Mouse (Mus musculus) MEL (cell line): ENCODE measurements at regions not wholly inside any gene's neighbourhood (a gene's known extent, or its start where the extent isn't known, plus 50 kb on each side); places are given as distances from the start of the nearest gene placed in this dataset.

Experiments
- DNase-seq: peaks from one replicate; pipeline ENCODE4 v3.0.0; 2011; ENCODE audit warnings: low read depth, low spot score
- H3K27ac ChIP-seq: 2 replicates; pipeline ENCODE4 v1.5.1; 2012; ENCODE audit warnings: low read depth, mild to moderate bottlenecking, control low read depth, low read length, moderate library complexity; ENCODE audit not compliant: control insufficient read depth
- H3K27me3 ChIP-seq, 2 experiments: fragments of 150-350 bp in 1 of 2; sonication (generic) in 1 of 2; 2 replicates each; pipeline ENCODE4 v1.6.1; 2012; ENCODE audit warnings: low read length in 2 of 2, mild to moderate bottlenecking in 2 of 2, improper control_type of control experiment in 1 of 2, moderate library complexity in 1 of 2; ENCODE audit not compliant: insufficient read depth in 2 of 2, control insufficient read depth in 1 of 2
- H3K36me3 ChIP-seq, 2 experiments: 2 replicates each; pipeline ENCODE4 v1.6.1; 2012 to 2014; ENCODE audit warnings: low read length in 2 of 2, improper control_type of control experiment in 1 of 2, inconsistent platforms in 1 of 2, mild to moderate bottlenecking in 1 of 2; ENCODE audit not compliant: insufficient read depth in 2 of 2, control insufficient read depth in 1 of 2
- H3K4me1 ChIP-seq, 2 experiments: fragments of 150-350 bp in 1 of 2; sonication (generic) in 1 of 2; 2 replicates each; pipeline ENCODE4 v1.6.1; 2012; ENCODE audit warnings: low read length in 2 of 2, improper control_type of control experiment in 1 of 2, mild to moderate bottlenecking in 1 of 2; ENCODE audit not compliant: insufficient read depth in 2 of 2, control insufficient read depth in 1 of 2
- H3K4me3 ChIP-seq, 2 experiments: fragments of 150-350 bp in 1 of 2; sonication (generic) in 1 of 2; 2 replicates each; pipeline ENCODE4 v1.5.1; 2012; ENCODE audit warnings: low read depth in 2 of 2, low read length in 2 of 2, mild to moderate bottlenecking in 2 of 2, moderate library complexity in 2 of 2, control low read depth in 1 of 2, improper control_type of control experiment in 1 of 2; ENCODE audit not compliant: control insufficient read depth in 1 of 2, insufficient read depth in 1 of 2
- H3K79me2 ChIP-seq: 2 replicates; pipeline ENCODE4 v1.6.1; 2012; ENCODE audit warnings: mild to moderate bottlenecking, low read length, moderate library complexity; ENCODE audit not compliant: control insufficient read depth, poor library complexity, insufficient read depth
- H3K9ac ChIP-seq: 2 replicates; pipeline ENCODE4 v1.6.1; 2012; ENCODE audit warnings: low read depth, mild to moderate bottlenecking, control low read depth, low read length, moderate library complexity; ENCODE audit not compliant: control insufficient read depth, poor library complexity, severe bottlenecking
- H3K9me3 ChIP-seq: fragments of 150-350 bp; sonication (generic); replicated peaks from 2 replicates; pipeline ENCODE4 v1.6.1; 2012; ENCODE audit warnings: mild to moderate bottlenecking, low read length, improper control_type of control experiment, moderate library complexity; ENCODE audit not compliant: insufficient read depth
- CHD1 ChIP-seq: IDR thresholded peaks from 2 replicates; pipeline ENCODE4 v1.6.1; 2012; ENCODE audit warnings: low read depth, mild to moderate bottlenecking, inconsistent platforms, low read length, improper control_type of control experiment
- CHD2 ChIP-seq: IDR thresholded peaks from 2 replicates; pipeline ENCODE4 v1.6.1; 2011; ENCODE audit warnings: low read length, improper control_type of control experiment
- ELF1 ChIP-seq: IDR thresholded peaks from 2 replicates; pipeline ENCODE4 v1.6.1; 2014; ENCODE audit warnings: low read depth, mild to moderate bottlenecking, inconsistent platforms, low read length, improper control_type of control experiment, moderate library complexity
- EP300 ChIP-seq, 2 experiments: IDR thresholded peaks; 2 replicates each; pipeline ENCODE4 v1.6.1; 2011; ENCODE audit warnings: improper control_type of control experiment in 2 of 2, low read length in 2 of 2, low read depth in 1 of 2, mild to moderate bottlenecking in 1 of 2
- ETS1 ChIP-seq: IDR thresholded peaks from 2 replicates; pipeline ENCODE4 v1.6.1; 2012; ENCODE audit warnings: low read depth, mild to moderate bottlenecking, inconsistent platforms, low read length, improper control_type of control experiment, moderate library complexity
- GABPA ChIP-seq: IDR thresholded peaks from 2 replicates; pipeline ENCODE4 v1.6.1; 2012; ENCODE audit warnings: low read depth, mild to moderate bottlenecking, inconsistent platforms, low read length, improper control_type of control experiment, moderate library complexity
- GATA1 ChIP-seq: IDR thresholded peaks from 2 replicates; pipeline ENCODE4 v1.6.1; 2011; ENCODE audit warnings: low read depth, low read length, improper control_type of control experiment
- JUND ChIP-seq: IDR thresholded peaks from 2 replicates; pipeline ENCODE4 v1.6.1; 2011; ENCODE audit warnings: low read depth, mild to moderate bottlenecking, improper control_type of control experiment, low read length
- KAT2A ChIP-seq: conservative IDR thresholded peaks from 2 replicates; pipeline ENCODE4 v1.6.1; 2012; ENCODE audit warnings: low read depth, low read length, improper control_type of control experiment, inconsistent platforms
- MAX ChIP-seq: IDR thresholded peaks from 2 replicates; pipeline ENCODE4 v1.6.1; 2011; ENCODE audit warnings: low read length, improper control_type of control experiment
- MAZ ChIP-seq: IDR thresholded peaks from 2 replicates; pipeline ENCODE4 v1.6.1; 2012; ENCODE audit warnings: low read depth, mild to moderate bottlenecking, inconsistent platforms, low read length, improper control_type of control experiment
- MEF2A ChIP-seq: IDR thresholded peaks from 2 replicates; pipeline ENCODE4 v1.6.1; 2014; ENCODE audit warnings: low read depth, mild to moderate bottlenecking, inconsistent platforms, low read length, improper control_type of control experiment; ENCODE audit not compliant: poor library complexity, insufficient replicate concordance, severe bottlenecking; ENCODE audit errors: extremely low read depth
- MXI1 ChIP-seq: IDR thresholded peaks from 2 replicates; pipeline ENCODE4 v1.6.1; 2011; ENCODE audit warnings: mild to moderate bottlenecking, low read depth, low read length, improper control_type of control experiment
- MYB ChIP-seq: IDR thresholded peaks from 2 replicates; pipeline ENCODE4 v1.6.1; 2011; ENCODE audit warnings: mild to moderate bottlenecking, low read depth, low read length, improper control_type of control experiment
- MYC ChIP-seq: IDR thresholded peaks from 2 replicates; pipeline ENCODE4 v1.6.1; 2011; ENCODE audit warnings: low read depth, mild to moderate bottlenecking, low read length, improper control_type of control experiment, moderate library complexity
- NELFE ChIP-seq: IDR thresholded peaks from 2 replicates; pipeline ENCODE4 v1.6.1; 2011; ENCODE audit warnings: low read depth, low read length, improper control_type of control experiment
- NRF1 ChIP-seq: IDR thresholded peaks from 2 replicates; pipeline ENCODE4 v1.6.1; 2014; ENCODE audit warnings: low read depth, mild to moderate bottlenecking, inconsistent platforms, low read length, improper control_type of control experiment, moderate library complexity; ENCODE audit not compliant: poor library complexity, insufficient read depth, severe bottlenecking
- POLR2AphosphoS5 ChIP-seq: IDR thresholded peaks from 2 replicates; pipeline ENCODE4 v1.6.1; 2012; ENCODE audit warnings: low read depth, borderline replicate concordance, mild to moderate bottlenecking, inconsistent platforms, low read length, moderate library complexity, mixed read lengths
- RCOR1 ChIP-seq: IDR thresholded peaks from 2 replicates; pipeline ENCODE4 v1.6.1; 2012; ENCODE audit warnings: low read depth, mild to moderate bottlenecking, inconsistent platforms, low read length, improper control_type of control experiment
- SMC3 ChIP-seq: IDR thresholded peaks from 2 replicates; pipeline ENCODE4 v1.6.1; 2011; ENCODE audit warnings: low read depth, low read length, improper control_type of control experiment
- TCF12 ChIP-seq: IDR thresholded peaks from 2 replicates; pipeline ENCODE4 v1.6.1; 2014; ENCODE audit warnings: low read depth, mild to moderate bottlenecking, inconsistent platforms, low read length, improper control_type of control experiment, moderate library complexity
- USF1 ChIP-seq: IDR thresholded peaks from 2 replicates; pipeline ENCODE4 v1.6.1; 2014; ENCODE audit warnings: low read depth, mild to moderate bottlenecking, inconsistent platforms, low read length, improper control_type of control experiment, moderate library complexity
- ZMIZ1 ChIP-seq: IDR thresholded peaks from 2 replicates; pipeline ENCODE4 v1.6.1; 2012; ENCODE audit warnings: low read depth, mild to moderate bottlenecking, inconsistent platforms, low read length, improper control_type of control experiment, moderate library complexity
- ZNF384 ChIP-seq: IDR thresholded peaks from 2 replicates; pipeline ENCODE4 v1.6.1; 2012; ENCODE audit warnings: low read depth, mild to moderate bottlenecking, inconsistent platforms, low read length, improper control_type of control experiment

GRCm38 (mm10) chr7:71531496-71531895 is 180.2 kb upstream of the Gm10295 start:
- H3K79me2 ChIP-seq, result no peaks in the 10 kb centered on the region
- no peaks in the 10 kb centered on the region for H3K27me3 ChIP-seq
- H3K4me1 ChIP-seq, result no peaks in the 10 kb centered on the region
- H3K27ac ChIP-seq, result no peak overlapping the region
- no peak overlapping the region for H3K9ac ChIP-seq
- DNase-seq, result no peak
- TF ChIP-seq ZMIZ1 (no peak), MXI1 (no peak), MEF2A (no peak), USF1 (no peak), MYC (no peak)
- H3K36me3 ChIP-seq, result no peaks in the 10 kb centered on the region
- H3K4me3 ChIP-seq, result no peak overlapping the region
- no peaks in the 10 kb centered on the region for H3K9me3 ChIP-seq

GRCm38 (mm10) chr7:71530922-71531321 is 179.6 kb upstream of the Gm10295 start:
- H3K9ac ChIP-seq, result no peak overlapping the region

GRCm38 (mm10) chr7:71526152-71526551 is 174.9 kb upstream of the Gm10295 start:
- no peaks in the 10 kb centered on the region for H3K79me2 ChIP-seq
- no peak overlapping the region for H3K27ac ChIP-seq
- H3K4me3 ChIP-seq, result no peak overlapping the region
- no peak for TF ChIP-seq MAX
- TF ChIP-seq ETS1, result no peak
- no peak for TF ChIP-seq JUND
- TF ChIP-seq CHD2, result no peak
- no peak for TF ChIP-seq SMC3
- TF ChIP-seq NELFE, result no peak
- no peak for TF ChIP-seq KAT2A
- no peak for TF ChIP-seq MEF2A
- no peak for TF ChIP-seq ELF1
- no peak for TF ChIP-seq MXI1
- no peak for TF ChIP-seq RCOR1
- TF ChIP-seq CHD1, result no peak
- TF ChIP-seq NRF1, result no peak
- TF ChIP-seq GABPA, result no peak
- TF ChIP-seq ZNF384, result no peak
- TF ChIP-seq POLR2AphosphoS5, result no peak
- H3K9ac ChIP-seq, result no peak overlapping the region
- H3K4me1 ChIP-seq, result no peaks in the 10 kb centered on the region
- no peaks in the 10 kb centered on the region for H3K27me3 ChIP-seq
- H3K9me3 ChIP-seq, result no peaks in the 10 kb centered on the region
- no peaks in the 10 kb centered on the region for H3K36me3 ChIP-seq
- no peak for DNase-seq

More at GRCm38 (mm10) chr7:71530922-71531321, 179.6 kb upstream of the Gm10295 start:
- H3K4me3 ChIP-seq, result no peak overlapping the region
- TF ChIP-seq CHD2 (no peak), CHD1 (no peak), KAT2A (no peak), EP300 (IDR thresholded peaks at IDR 0.05; ENCODE audit: low read depth in 1 of 2, low read length in 2 of 2) (no peak), TCF12 (no peak), ETS1 (no peak), GABPA (no peak), MYB (no peak), NELFE (no peak), GATA1 (no peak), MAZ (no peak)
- DNase-seq, result no peak
- no peaks in the 10 kb centered on the region for H3K27me3 ChIP-seq
- no peaks in the 10 kb centered on the region for H3K9me3 ChIP-seq
- H3K79me2 ChIP-seq, result no peaks in the 10 kb centered on the region
- no peaks in the 10 kb centered on the region for H3K4me1 ChIP-seq
- no peaks in the 10 kb centered on the region for H3K36me3 ChIP-seq
- H3K27ac ChIP-seq, result no peak overlapping the region
